Mouse (Mus musculus) WW6 (cell line): ENCODE results near the gene Adamtsl4.

Source experiments
- DNase-seq: peaks from one replicate; pipeline ENCODE4 v3.0.0-alpha.2; 2013; ENCODE audit warnings: low read depth, low spot score

The Adamtsl4 gene

DNA sequence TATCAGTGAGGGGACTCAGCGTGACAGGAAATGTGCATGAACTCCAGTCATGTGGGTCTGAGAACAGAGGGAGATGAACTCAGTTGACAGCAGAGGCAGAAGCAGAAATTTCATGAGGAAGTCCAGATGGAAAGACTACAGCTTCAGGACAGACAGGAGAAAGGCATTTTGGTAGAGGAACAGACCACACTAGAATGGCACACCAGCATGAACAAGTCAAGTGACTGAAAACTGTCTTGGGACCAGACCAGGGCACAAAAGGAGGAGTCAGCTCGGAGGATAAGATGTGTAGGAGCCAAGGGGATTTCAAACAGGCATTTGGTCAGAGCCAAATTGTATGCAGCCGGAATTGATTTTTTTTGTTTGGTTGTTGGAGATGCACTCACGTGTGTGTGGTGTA is 52.1 kb downstream of the Adamtsl4 start:
- no peak for DNase-seq

DNA sequence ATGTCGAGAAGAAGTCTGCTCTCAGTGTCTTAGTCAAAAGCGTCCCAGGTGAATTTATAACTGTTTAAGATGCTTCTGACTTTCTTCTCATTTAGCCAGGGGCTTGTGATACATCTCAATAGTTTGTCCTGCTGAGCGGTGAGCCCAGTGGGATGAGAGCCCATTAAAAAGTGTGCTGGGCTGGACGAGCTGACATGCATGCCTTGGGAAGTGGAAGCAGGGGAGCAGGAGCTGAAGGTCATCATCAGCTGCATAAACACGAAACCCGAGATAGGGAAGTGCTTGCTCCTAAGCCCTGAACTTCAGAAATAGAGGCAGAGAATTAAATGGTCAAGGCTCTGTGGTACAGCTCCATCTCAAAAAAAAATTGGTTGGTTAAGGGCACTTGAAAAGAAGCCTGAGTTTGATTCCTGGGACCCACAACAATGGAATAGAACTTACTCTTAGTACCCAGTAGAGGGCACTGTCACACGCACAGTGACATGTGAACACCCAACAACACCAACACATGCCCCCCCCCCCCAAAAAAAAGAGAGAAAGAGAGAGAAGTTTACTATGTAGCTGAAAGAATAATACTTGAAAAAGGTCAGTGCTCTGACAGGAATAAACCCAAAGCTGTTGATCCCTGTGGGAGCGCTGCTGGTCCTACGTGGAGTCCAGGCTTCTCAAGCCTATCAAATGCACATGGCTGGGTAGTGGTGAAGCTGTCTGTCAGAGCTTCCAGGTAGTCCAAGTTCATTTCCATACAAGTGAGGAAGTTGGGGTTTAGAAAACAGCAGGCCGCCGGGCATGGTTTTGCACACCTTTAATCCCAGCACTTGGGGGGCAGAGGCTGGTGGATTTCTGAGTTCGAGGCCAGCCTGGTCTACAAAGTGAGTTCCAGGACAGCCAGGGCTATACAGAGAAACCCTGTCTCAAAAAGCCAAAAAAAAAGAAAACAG is 54.8 kb downstream of the Adamtsl4 start:
- DNase-seq: no peak

DNA sequence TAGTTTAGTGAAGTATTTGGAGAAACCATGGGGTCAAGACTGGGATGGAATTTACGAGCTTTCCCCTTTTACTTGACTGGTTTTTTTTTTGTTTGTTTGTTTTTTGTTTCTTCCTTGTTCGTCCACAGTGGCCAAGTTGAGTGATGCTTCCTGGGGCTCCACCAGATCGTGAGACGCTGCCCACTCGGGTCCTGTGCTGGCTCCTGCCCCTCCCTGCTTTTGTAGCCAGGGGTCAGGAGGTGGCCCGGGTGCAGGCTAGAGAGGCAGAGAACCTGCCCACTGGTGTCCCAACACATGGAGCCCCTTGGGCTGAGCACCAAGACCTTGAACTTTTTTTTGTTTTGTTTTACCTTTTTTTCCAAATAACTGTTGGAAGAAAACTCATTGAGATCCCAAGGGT is 56.4 kb downstream of the Adamtsl4 start:
- DNase-seq: no peak

DNA sequence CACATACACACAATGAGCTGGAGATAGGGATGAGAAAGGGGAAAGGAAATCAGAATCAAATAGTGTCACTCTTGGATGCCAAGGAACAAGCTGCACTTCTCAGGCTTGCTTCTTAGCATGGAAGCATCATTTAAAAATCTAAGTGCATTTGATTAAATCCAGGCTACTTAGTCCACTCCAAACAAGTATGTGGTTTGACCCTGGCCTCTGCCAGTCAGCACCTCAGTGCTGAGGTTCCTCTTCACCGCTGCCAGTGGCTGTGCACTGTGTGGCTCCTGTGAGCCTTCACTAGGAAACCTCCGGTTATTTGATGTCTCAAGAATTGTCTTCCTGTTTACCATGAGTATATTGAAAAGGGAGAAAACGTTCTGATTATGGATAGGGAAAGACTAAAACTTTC is 56.9 kb downstream of the Adamtsl4 start:
- no peak for DNase-seq

DNA sequence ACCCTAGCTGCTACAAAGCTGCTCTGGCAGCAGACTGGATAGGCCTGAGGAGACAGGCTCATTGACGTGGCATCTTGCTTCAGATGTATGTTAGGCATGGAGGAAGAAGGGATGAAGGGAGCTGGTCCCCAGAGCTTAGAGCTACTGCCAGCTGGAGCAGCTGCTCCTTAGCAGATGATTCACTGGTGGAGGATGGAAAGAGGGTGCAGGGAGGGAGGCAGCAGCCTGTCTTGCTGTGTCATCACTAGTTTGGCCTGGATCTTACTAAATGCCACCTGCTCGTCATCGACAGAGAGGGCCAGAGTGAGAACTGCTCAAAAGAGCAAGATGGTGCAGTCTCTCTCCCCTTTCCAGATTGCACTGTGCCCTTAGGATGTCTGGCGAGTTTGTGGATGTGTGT is 58.0 kb downstream of the Adamtsl4 start:
- DNase-seq: no peak

DNA sequence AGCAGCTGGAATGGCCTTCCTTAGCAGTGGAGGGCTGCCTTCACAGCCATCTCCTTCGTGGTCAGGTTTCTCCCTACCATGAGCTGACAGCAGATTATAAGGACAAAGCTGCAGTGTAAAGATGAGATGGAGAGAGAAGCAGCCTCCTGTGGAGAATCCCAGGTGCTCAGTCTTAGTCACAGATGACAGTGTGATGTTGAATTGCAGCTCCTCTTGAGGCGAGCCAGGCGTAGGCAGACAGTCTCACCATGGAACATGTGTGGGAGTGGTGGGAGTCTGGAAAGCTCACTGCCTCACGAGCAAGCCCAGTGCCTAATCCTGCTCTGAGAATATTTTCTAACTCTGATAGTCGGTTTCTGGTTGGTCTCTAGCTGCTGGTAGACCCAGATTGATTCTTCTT is 60.0 kb downstream of the Adamtsl4 start:
- DNase-seq: no peak
